Mouse (Mus musculus) liver, adult 2 months (tissue): Measurements from ENCODE around the gene Myo16.

Source experiments
- CTCF ChIP-seq: fragments of 200-500 bp; IDR thresholded peaks from 2 replicates; pipeline ENCODE4 v1.5.1; 2011; ENCODE audit warnings: low read depth, low read length, control low read depth
- POLR2A ChIP-seq: fragments of 200-500 bp; IDR thresholded peaks from 2 replicates; pipeline ENCODE4 v1.6.1; 2011; ENCODE audit warnings: low read length, control low read depth; ENCODE audit not compliant: insufficient read depth; ENCODE audit errors: extremely low read depth

DNA sequence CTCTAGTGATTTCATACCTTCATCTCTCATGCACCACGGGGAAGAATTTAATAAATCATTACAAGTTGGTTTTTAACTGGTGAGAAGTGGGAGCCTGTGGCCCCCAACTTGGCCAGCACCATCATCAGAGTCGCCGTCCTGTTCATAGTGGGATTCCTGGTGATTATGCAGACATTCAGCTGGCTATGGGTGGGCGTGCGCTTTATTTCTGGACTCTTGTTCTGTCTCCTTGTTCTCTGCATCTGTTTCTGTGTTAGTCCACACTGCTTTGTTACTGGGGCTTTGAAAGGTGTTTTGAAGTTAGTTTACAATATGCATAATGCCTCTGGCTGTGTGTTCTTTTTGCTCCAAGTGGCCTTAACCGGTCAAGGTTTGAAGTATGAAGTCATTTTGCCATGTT is 439.2 kb downstream of the Myo16 start:
- TF ChIP-seq POLR2A: no peak
- no peak for TF ChIP-seq CTCF
